Mouse (Mus musculus) myocyte (in vitro differentiated cells): ENCODE measurements around the gene Tet3. TPM values are rescaled to one million over a fixed set of nuclear protein-coding genes. Genes with fewer than 3 reads are reported as not detected.

Experiments used
- H3K27me3 ChIP-seq: one replicate; pipeline ENCODE4 v1.6.1; 2011; ENCODE audit not compliant: control insufficient read depth, insufficient read depth, insufficient read length
- H3K36me3 ChIP-seq: one replicate; pipeline ENCODE4 v1.6.1; 2011; ENCODE audit not compliant: control insufficient read depth, insufficient read depth
- H3K4me2 ChIP-seq: one replicate; pipeline ENCODE4 v1.6.1; 2011; ENCODE audit warnings: low read depth, control low read depth
- H3K4me3 ChIP-seq: one replicate; pipeline ENCODE4 v1.5.1; 2011; ENCODE audit warnings: mild to moderate bottlenecking, control low read depth, moderate library complexity
- H3K79me2 ChIP-seq: one replicate; pipeline ENCODE4 v1.6.1; 2011; ENCODE audit not compliant: control insufficient read depth, insufficient read depth
- H3ac ChIP-seq: one replicate; pipeline ENCODE4 v1.6.1; 2011; ENCODE audit not compliant: control insufficient read depth, insufficient read length
- CEBPB ChIP-seq: IDR thresholded peaks from 2 replicates; pipeline ENCODE4 v1.6.1; 2011; ENCODE audit warnings: mild to moderate bottlenecking, moderate library complexity; ENCODE audit not compliant: poor library complexity, insufficient read depth, severe bottlenecking
- E2F4 ChIP-seq: IDR thresholded peaks from one replicate; pipeline ENCODE4 v1.6.1; 2011; ENCODE audit warnings: mild to moderate bottlenecking, control low read depth, moderate library complexity; ENCODE audit not compliant: insufficient read depth
- MAX ChIP-seq: IDR thresholded peaks from one replicate; pipeline ENCODE4 v1.6.1; 2011; ENCODE audit warnings: low read depth, mild to moderate bottlenecking, control low read depth
- MYOD1 ChIP-seq, 3 experiments: IDR thresholded peaks; one replicate each; pipeline ENCODE4 v1.6.1; 2011; ENCODE audit warnings: control low read depth in 2 of 3, low read depth in 2 of 3, mild to moderate bottlenecking in 2 of 3, moderate library complexity in 1 of 3; ENCODE audit not compliant: insufficient read length in 2 of 3, control insufficient read depth in 1 of 3
- MYOG ChIP-seq, 3 experiments: IDR thresholded peaks; one replicate each; pipeline ENCODE4 v1.6.1; 2011; ENCODE audit warnings: control low read depth in 2 of 3, low read depth in 2 of 3, mild to moderate bottlenecking in 2 of 3; ENCODE audit not compliant: insufficient read length in 2 of 3, control insufficient read depth in 1 of 3, insufficient read depth in 1 of 3
- POLR2A ChIP-seq: IDR thresholded peaks from one replicate; pipeline ENCODE4 v1.6.1; 2011; ENCODE audit warnings: low read depth, mild to moderate bottlenecking, control low read depth, moderate library complexity; ENCODE audit not compliant: insufficient read length
- POLR2AphosphoS2 ChIP-seq: IDR thresholded peaks from one replicate; pipeline ENCODE4 v1.6.1; 2011; ENCODE audit warnings: low read depth, control low read depth; ENCODE audit not compliant: insufficient read length
- REST ChIP-seq: IDR thresholded peaks from one replicate; pipeline ENCODE4 v1.6.1; 2011; ENCODE audit warnings: mild to moderate bottlenecking, control low read depth, moderate library complexity; ENCODE audit not compliant: insufficient read depth, insufficient read length
- SRF ChIP-seq: IDR thresholded peaks from one replicate; pipeline ENCODE4 v1.6.1; 2011; ENCODE audit warnings: low read depth; ENCODE audit not compliant: control insufficient read depth, insufficient read length
- TCF12 ChIP-seq: IDR thresholded peaks from one replicate; pipeline ENCODE4 v1.6.1; 2011; ENCODE audit warnings: mild to moderate bottlenecking, control low read depth; ENCODE audit not compliant: poor library complexity, insufficient read depth, severe bottlenecking
- TCF3 ChIP-seq: IDR thresholded peaks from one replicate; pipeline ENCODE4 v1.6.1; 2011; ENCODE audit warnings: low read depth, control low read depth; ENCODE audit not compliant: insufficient read length
- USF1 ChIP-seq: IDR thresholded peaks from one replicate; pipeline ENCODE4 v1.6.1; 2011; ENCODE audit warnings: low read depth, mild to moderate bottlenecking, control low read depth, moderate library complexity
- polyA plus RNA-seq: library from polyadenylated mRNA; unstranded; fragments of >200 nt; fragmentation: generic; extraction: Trizol; gene quantifications from one replicate; pipeline ENCODE4 v1.2.1, GENCODE M21; 2012; ENCODE audit warnings: missing spikeins

Tet3 gene
- 11.4 TPM for polyA plus RNA-seq

DNA sequence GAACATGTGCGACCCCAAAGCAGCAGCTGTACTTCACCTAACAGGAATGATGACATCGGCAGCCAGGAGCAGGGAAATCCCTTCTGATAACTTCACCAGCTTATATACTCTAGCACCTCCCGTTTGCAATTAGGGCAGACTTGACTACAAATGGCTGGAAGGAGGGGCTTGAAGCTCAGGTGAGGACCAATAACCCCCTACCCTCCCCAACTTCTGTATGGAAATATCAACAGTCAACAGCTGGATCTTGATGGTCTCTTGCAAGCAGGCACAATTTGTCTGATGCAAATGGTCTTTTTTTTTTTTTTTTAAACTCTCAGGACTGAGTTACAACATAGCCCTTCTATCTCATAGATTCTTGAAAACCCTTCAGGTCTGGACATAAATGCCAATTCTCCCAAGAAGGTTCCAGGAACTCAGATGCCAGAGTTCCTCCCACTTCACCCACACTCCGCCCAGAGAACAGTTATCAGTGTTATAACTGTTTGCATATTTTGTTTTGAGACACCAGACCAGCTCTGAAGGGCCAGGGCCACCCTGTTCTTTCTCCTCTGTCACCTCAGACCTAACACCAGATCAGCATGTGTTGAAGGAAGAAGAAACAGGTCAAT lies at the start of gene Tet3:
Gene Tet3, minus strand, starts transcription at position 51 of the 611 bp plus-strand sequence.
- no peak for TF ChIP-seq POLR2A
- TF ChIP-seq MAX: no peak
- no peak for TF ChIP-seq MYOD1 (IDR thresholded peaks at IDR 0.05; ENCODE audit: control insufficient read depth in 1 of 3, insufficient read length in 2 of 3, low read depth in 2 of 3)
- TF ChIP-seq POLR2AphosphoS2: no peak
- TF ChIP-seq E2F4: no peak
- no peak for TF ChIP-seq CEBPB
- TF ChIP-seq USF1: no peak
- TF ChIP-seq TCF12: no peak
- no peak for TF ChIP-seq TCF3
- no peak for TF ChIP-seq SRF
- no peak for TF ChIP-seq MYOG (IDR thresholded peaks at IDR 0.05; ENCODE audit: control insufficient read depth in 1 of 3, insufficient read depth in 1 of 3, insufficient read length in 2 of 3, low read depth in 2 of 3)
- no peak for TF ChIP-seq REST
- H3K4me2 ChIP-seq: peak within 1 kb of the TSS; percentile 13
- no peaks in the 10 kb centered on the region for H3K27me3 ChIP-seq
- no peak within 1 kb of the TSS for H3K4me3 ChIP-seq
- H3K36me3 ChIP-seq: no peaks in the 10 kb centered on the region
- no peak within 1 kb of the TSS for H3ac ChIP-seq
- peaks cover 6% of the 10 kb centered on the region for H3K79me2 ChIP-seq

DNA sequence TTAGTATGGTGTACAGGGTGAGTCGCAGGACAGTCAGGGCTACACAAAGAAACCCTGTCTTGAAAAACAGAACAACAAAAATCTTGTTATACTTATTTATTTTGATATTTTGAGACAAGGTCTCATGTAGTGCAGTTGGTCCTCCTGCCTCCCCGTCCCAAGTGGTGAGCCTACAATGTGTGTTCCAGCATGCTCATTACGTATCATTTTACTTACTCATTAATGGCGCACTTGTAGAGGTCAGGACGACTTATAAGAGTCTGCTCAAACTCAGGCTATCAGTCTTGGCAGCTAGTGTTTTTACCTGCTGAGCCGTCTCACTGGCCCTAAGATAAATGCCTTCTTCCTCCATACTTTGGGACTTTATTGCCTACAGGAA lies 48.3 kb upstream of the Tet3 start:
- Histone ChIP-seq H3K4me3 (peak overlapping the region; percentile 42), H3K27me3 (no peaks in the 10 kb centered on the region), H3ac (peak overlapping the region; percentile 35), H3K36me3 (no peaks in the 10 kb centered on the region), H3K79me2 (peaks cover 16% of the 10 kb centered on the region), H3K4me2 (peak overlapping the region; percentile 73)
- TF ChIP-seq TCF3 (no peak), REST (no peak)

DNA sequence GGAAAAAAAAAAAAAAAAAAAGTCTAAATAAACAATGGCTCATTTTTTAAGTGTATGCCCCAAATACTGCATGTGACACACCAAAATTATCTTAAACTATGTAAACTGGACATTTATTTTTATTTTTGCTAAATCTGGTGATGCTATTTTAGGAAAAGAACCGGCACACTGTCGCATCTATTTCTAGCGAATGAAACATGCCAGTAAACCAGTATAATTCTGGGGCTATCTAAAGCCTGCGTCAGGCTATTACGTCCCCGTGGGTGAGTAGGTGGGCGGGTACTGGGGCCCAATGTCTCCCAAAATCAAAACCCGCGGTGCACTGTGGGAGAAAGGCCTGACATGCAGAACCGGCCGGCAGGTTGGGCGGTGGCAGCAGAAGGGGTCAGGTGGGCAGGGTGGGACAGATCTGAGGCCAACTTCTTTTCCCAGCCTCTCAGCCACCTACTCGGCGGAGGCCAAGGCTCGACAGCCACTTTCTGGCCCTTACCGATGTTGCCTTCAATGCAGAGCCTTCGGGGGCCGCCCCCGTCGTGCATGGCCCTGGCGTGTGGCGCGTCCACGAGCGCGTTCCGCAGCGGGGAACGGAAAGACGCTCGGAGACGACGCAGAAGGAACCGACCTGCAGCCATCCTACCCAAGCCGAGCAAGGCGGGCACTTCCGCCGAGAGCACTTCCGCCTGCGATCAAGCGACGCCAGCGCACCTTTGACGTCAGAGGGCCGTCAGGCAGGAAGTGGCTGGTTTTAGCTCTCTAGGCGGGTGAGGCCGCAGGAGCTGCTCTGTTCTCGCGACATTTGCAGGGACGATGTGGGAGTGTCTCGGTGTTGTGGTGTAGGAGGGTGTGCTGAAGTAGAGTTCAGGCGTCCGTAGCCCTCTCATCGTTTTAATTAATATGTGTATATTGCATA lies 47.6 kb upstream of the Tet3 start, which contains the start of gene Dguok:
Gene Dguok, minus strand, starts transcription at position 712 of the 910 bp plus-strand sequence.
- TF ChIP-seq MYOG (IDR thresholded peaks at IDR 0.05; ENCODE audit: control insufficient read depth in 1 of 3, insufficient read depth in 1 of 3, insufficient read length in 2 of 3, low read depth in 2 of 3) (peak in 2 of 3 experiments; percentile 3 to 60), POLR2A (peak; percentile 86), REST (peak; percentile 6), MYOD1 (IDR thresholded peaks at IDR 0.05; ENCODE audit: control insufficient read depth in 1 of 3, insufficient read length in 2 of 3, low read depth in 2 of 3) (peak in 1 of 3 experiments; percentile 17), POLR2AphosphoS2 (peak; percentile 84), MAX (no peak), E2F4 (no peak), TCF12 (no peak), CEBPB (no peak), TCF3 (no peak), SRF (peak; percentile 87), USF1 (no peak)

DNA sequence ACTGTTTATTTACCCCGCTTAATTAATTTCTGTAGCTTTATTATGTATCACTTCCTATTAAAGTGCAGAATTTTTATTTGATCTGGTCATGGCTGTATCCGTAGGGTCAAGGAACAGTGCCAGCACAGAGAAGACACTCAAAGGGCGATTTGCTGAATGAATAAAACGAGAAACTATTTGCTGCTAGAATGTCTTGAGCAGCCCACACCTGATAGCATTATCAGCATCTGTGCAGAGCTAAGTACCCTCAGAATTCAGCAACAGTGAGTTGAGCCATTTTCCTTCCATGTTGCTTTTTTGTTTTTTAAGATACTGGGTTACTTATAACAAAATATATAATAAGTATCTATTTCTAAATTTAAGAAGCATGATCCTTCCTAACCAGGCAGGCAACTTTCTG lies 46.7 kb upstream of the Tet3 start:
- Histone ChIP-seq H3K27me3 (no peaks in the 10 kb centered on the region), H3K79me2 (peaks cover 16% of the 10 kb centered on the region), H3ac (no peak overlapping the region), H3K36me3 (no peaks in the 10 kb centered on the region), H3K4me3 (peak overlapping the region; percentile 42), H3K4me2 (peak overlapping the region; percentile 96)
- TF ChIP-seq POLR2AphosphoS2: no peak
- TF ChIP-seq SRF: no peak
- no peak for TF ChIP-seq POLR2A
- TF ChIP-seq CEBPB: no peak
- no peak for TF ChIP-seq MYOG (IDR thresholded peaks at IDR 0.05; ENCODE audit: control insufficient read depth in 1 of 3, insufficient read depth in 1 of 3, insufficient read length in 2 of 3, low read depth in 2 of 3)
- no peak for TF ChIP-seq E2F4

More for the DNA sequence above, 47.6 kb upstream of the Tet3 start, which contains the start of gene Dguok:
- peaks cover 16% of the 10 kb centered on the region for H3K79me2 ChIP-seq
- H3K27me3 ChIP-seq: no peaks in the 10 kb centered on the region
- H3ac ChIP-seq: peak within 1 kb of the TSS; percentile 35
- H3K4me3 ChIP-seq: peak within 1 kb of the TSS; percentile 42
- peak within 1 kb of the TSS; percentile 96 for H3K4me2 ChIP-seq
- no peaks in the 10 kb centered on the region for H3K36me3 ChIP-seq

DNA sequence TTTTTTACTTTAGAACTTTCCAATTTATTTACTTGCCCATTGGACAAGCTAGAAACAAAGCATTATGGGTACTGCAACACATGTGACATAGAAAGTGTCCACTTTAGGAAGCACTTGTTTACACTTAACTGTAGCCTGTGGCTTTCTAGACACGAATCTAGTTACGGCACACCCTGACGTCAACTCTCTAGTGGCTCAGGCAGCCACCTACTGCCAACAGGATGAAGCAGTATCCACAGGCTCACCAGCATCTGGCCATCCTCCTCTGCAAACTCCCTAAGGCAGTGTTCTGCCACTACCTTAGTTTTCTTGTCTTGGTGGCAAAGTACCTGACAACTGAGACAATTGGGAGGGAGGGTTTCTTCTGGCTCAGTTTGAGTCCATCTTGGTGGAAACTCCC lies 44.5 kb upstream of the Tet3 start:
- Histone ChIP-seq H3ac (no peak overlapping the region), H3K4me3 (no peak overlapping the region), H3K36me3 (no peaks in the 10 kb centered on the region), H3K4me2 (no peak overlapping the region), H3K27me3 (no peaks in the 10 kb centered on the region), H3K79me2 (peaks cover 16% of the 10 kb centered on the region)
- no peak for TF ChIP-seq MAX
- no peak for TF ChIP-seq REST
- no peak for TF ChIP-seq TCF3
- no peak for TF ChIP-seq CEBPB
- no peak for TF ChIP-seq POLR2AphosphoS2
- no peak for TF ChIP-seq E2F4
- TF ChIP-seq TCF12: no peak
- TF ChIP-seq MYOD1 (IDR thresholded peaks at IDR 0.05; ENCODE audit: control insufficient read depth in 1 of 3, insufficient read length in 2 of 3, low read depth in 2 of 3): no peak
- TF ChIP-seq POLR2A: no peak
- no peak for TF ChIP-seq USF1
- no peak for TF ChIP-seq SRF
- no peak for TF ChIP-seq MYOG (IDR thresholded peaks at IDR 0.05; ENCODE audit: control insufficient read depth in 1 of 3, insufficient read depth in 1 of 3, insufficient read length in 2 of 3, low read depth in 2 of 3)
